Mouse (Mus musculus) lung, embryonic 14.5 days (tissue): Measurements from ENCODE around the gene Rhbdl3. TPM values are rescaled to one million over a fixed set of nuclear protein-coding genes. Genes with fewer than 3 reads are reported as not detected.

Experiments
- ATAC-seq: fragments of 200-750 bp; cut with Nextera tagmentation; 2 replicates; pipeline ENCODE4 v1.8.0; 2017; ENCODE audit warnings: mild to moderate bottlenecking, moderate TSS enrichment, moderate library complexity; ENCODE audit not compliant: insufficient read depth
- DNase-seq: peaks from one replicate; pipeline ENCODE4 v3.0.0-alpha.2; 2015
- H3K27ac ChIP-seq: fragments of 300-500 bp; sonication (generic); 2 replicates; pipeline ENCODE4 v1.5.1; 2014; ENCODE audit warnings: low read depth, mild to moderate bottlenecking, moderate library complexity
- H3K27me3 ChIP-seq: fragments of 300-500 bp; sonication (generic); 2 replicates; pipeline ENCODE4 v1.6.1; 2014; ENCODE audit warnings: low read length, control low read depth; ENCODE audit not compliant: insufficient read depth
- H3K36me3 ChIP-seq: fragments of 300-500 bp; sonication (generic); 2 replicates; pipeline ENCODE4 v1.6.1; 2014; ENCODE audit warnings: control low read depth; ENCODE audit not compliant: insufficient read depth
- H3K4me1 ChIP-seq: fragments of 300-500 bp; sonication (generic); 2 replicates; pipeline ENCODE4 v1.6.1; 2014; ENCODE audit warnings: antibody characterized with exemption, control low read depth; ENCODE audit not compliant: insufficient read depth
- H3K4me2 ChIP-seq: fragments of 300-500 bp; sonication (generic); 2 replicates; pipeline ENCODE4 v1.6.1; 2014; ENCODE audit warnings: mild to moderate bottlenecking
- H3K4me3 ChIP-seq: fragments of 300-500 bp; sonication (generic); 2 replicates; pipeline ENCODE4 v1.5.1; 2014; ENCODE audit warnings: low read depth, low read length
- H3K9ac ChIP-seq: fragments of 300-500 bp; sonication (generic); 2 replicates; pipeline ENCODE4 v1.6.1; 2014
- H3K9me3 ChIP-seq: fragments of 300-500 bp; sonication (generic); 2 replicates; pipeline ENCODE4 v1.6.1; 2016; ENCODE audit warnings: low read depth, low read length, control low read depth
- CTCF ChIP-seq: IDR thresholded peaks from 2 replicates; pipeline ENCODE4 v1.5.1; 2016; ENCODE audit warnings: antibody characterized with exemption, low read depth
- WGBS: fragments of 180-500 bp; shearing (Covaris S2); extraction: QIAGEN DNeasy Blood & Tissue Kit; methylation state at CpG from one replicate; pipeline ENCODE4 v1.1.7; 2014; 5-methylcytosine and 5-hydroxymethylcytosine counted together
- polyA plus RNA-seq: library from polyadenylated mRNA; unstranded; fragments of >200 nt; fragmentation: Nextera tagmentation; extraction: Ambion mirVana; gene quantifications from 2 replicates; pipeline ENCODE4 v1.2.1, GENCODE M21; 2014

Gene Rhbdl3
- polyA plus RNA-seq, 1 experiment from 2014 or later = 1.5 TPM

DNA sequence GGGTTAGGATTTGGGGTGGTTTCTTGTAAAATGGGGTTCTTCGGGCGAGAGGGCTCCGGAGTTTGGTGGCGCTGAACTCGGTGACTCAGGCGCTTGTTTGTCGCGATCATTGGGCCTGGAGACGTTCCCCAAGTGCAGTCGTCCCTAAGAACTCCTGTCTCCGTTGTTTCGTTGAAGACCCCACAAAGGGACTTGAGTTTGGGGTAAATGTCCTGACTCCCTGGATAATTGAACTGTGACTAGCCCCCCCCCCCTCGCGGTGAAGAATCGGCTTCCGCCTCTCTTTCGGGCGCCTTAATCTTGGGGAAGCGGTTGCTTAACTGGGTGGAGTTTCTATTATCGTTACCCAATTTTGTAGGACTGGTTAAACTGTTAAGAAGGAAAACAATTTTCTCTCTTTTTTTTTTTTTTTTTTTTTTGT is 82.9 kb downstream of the Rhbdl3 start:
- Histone ChIP-seq H3K4me2 (peak overlapping the region; percentile 31), H3K4me3 (peak overlapping the region; percentile 95), H3K27me3 (no peaks in the 10 kb centered on the region), H3K9ac (peak overlapping the region; percentile 100), H3K27ac (peak overlapping the region; percentile 94), H3K36me3 (peaks cover 38% of the 10 kb centered on the region), H3K4me1 (peaks cover 11% of the 10 kb centered on the region; the same call in 1 of the 2 replicates), H3K9me3 (no peaks in the 10 kb centered on the region)
- no peak for TF ChIP-seq CTCF
- under 1% methylated on average over 20 of the region's 20 CpGs for WGBS
- 0 out of 2 replicates have a peak, but pooled peaks have one; percentile 10 for ATAC-seq
- DNase-seq = peak; percentile 50

DNA sequence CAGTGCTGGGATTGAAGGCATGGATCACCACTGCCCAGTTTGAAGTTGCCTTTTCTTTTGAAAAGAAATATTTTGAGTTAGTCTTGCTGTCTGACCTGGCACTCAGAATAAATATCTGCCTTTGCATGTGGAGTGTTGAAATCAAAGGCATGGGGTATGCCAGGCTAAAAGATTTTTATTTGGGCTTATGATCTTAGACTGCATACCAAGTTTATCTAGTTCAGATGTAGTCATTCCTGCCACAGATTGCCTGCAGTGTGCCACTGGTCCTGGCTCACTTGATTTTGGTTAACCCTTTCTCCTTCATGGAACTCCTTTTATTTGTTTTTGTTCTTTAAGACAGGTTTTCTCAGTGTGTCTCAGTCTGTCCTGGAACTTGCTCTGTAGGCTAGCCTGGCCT is 83.7 kb downstream of the Rhbdl3 start:
- no peak for DNase-seq

DNA sequence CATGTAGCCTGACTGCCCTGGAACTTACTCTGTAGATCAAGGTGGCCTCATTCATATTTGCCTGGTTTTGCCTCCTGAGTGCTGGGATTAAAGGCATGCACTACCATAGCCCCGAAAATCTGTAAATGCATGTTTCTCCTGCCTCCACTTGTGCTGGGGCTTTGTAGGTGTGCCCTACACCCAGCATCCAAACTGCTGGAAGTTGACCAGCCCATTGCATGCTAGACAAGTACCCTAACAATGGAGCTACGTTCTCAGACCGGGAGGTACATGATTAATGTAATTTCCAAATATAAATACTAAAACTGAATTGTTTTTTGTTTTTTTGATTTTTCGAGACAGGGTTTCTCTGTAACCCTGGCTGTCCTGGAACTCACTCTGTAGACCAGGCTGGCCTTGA is 84.3 kb downstream of the Rhbdl3 start:
- DNase-seq (no peak), ATAC-seq (no peak)
- Histone ChIP-seq H3K36me3 (peaks cover 51% of the 10 kb centered on the region), H3K4me2 (peak overlapping the region; percentile 94), H3K9me3 (no peaks in the 10 kb centered on the region), H3K4me3 (peak overlapping the region; percentile 95), H3K9ac (peak overlapping the region; percentile 100), H3K27ac (no peak overlapping the region), H3K27me3 (no peaks in the 10 kb centered on the region), H3K4me1 (peaks cover 11% of the 10 kb centered on the region; the same call in 1 of the 2 replicates)
- no peak for TF ChIP-seq CTCF
- 27% methylated on average over 4 of the region's 4 CpGs for WGBS

More for the DNA sequence above, 83.7 kb downstream of the Rhbdl3 start:
- H3K27me3 ChIP-seq = no peaks in the 10 kb centered on the region
- H3K36me3 ChIP-seq = peaks cover 45% of the 10 kb centered on the region
- H3K4me3 ChIP-seq = peak overlapping the region; percentile 95
- H3K27ac ChIP-seq = no peak overlapping the region
- peak overlapping the region; percentile 94 for H3K4me2 ChIP-seq
- TF ChIP-seq CTCF = no peak
- peaks cover 11% of the 10 kb centered on the region; the same call in 1 of the 2 replicates for H3K4me1 ChIP-seq
- H3K9ac ChIP-seq = peak overlapping the region; percentile 100
- no peak for ATAC-seq
- no peaks in the 10 kb centered on the region for H3K9me3 ChIP-seq

DNA sequence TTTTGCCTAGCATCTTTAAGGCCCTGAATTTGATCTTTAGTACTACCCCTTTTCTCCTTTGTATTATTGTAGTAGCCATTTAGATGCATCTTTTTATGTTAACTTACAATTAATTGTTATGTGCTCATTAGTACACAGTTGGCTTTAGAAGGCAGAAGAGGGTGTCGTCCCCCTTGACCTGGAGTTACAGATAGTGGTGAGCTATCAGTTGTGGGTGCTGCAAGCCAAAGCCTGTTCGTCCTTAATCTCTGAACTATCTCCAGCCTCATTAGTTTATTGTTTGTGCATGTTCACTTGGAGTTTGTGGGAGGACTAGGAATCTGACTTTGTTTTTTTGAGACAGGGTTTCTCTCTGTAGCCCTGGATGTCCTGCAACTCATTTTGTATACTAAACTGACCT is 86.1 kb downstream of the Rhbdl3 start:
- Histone ChIP-seq H3K4me3 (peak overlapping the region; percentile 95; the same call in 1 of the 2 replicates), H3K9me3 (no peaks in the 10 kb centered on the region), H3K4me2 (peak overlapping the region; percentile 39), H3K36me3 (peaks cover 66% of the 10 kb centered on the region), H3K27me3 (no peaks in the 10 kb centered on the region), H3K4me1 (peaks cover 11% of the 10 kb centered on the region; the same call in 1 of the 2 replicates), H3K27ac (no peak overlapping the region), H3K9ac (no peak overlapping the region)
- no peak for TF ChIP-seq CTCF
- 74% methylated on average over 2 of the region's 2 CpGs for WGBS
- no peak for DNase-seq
- ATAC-seq = no peak

DNA sequence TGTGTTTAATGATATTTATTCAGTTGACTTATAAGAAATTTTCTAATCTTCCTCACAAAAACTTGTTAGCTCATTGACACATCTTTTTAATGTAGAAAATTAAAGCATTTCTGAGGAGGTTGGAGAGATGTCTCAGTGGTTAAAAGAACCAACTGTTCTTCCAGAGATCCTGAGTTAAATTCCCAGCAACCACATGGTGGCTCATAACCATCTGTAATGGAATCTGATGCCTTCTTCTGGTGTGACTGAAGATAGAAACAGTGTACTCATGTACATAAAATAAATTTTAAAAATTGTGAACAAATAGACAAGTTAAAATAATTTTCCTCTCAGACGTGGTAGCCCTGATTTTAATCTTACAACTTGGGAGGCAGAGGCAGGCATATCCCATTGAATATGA is 89.2 kb downstream of the Rhbdl3 start:
- DNase-seq (no peak), ATAC-seq (no peak)
- TF ChIP-seq CTCF = no peak
- Histone ChIP-seq H3K27ac (no peak overlapping the region), H3K4me2 (no peak overlapping the region), H3K4me1 (peaks cover 11% of the 10 kb centered on the region; the same call in 1 of the 2 replicates), H3K4me3 (no peak overlapping the region), H3K9me3 (no peaks in the 10 kb centered on the region), H3K9ac (no peak overlapping the region), H3K27me3 (no peaks in the 10 kb centered on the region), H3K36me3 (peaks cover 86% of the 10 kb centered on the region)
- 75% methylated on average over 1 of the region's 1 CpGs for WGBS

- DNase-seq (no peak), ATAC-seq (no peak)
- Histone ChIP-seq H3K4me2 (no peak overlapping the region), H3K27ac (no peak overlapping the region), H3K9me3 (no peaks in the 10 kb centered on the region), H3K4me3 (no peak overlapping the region), H3K9ac (no peak overlapping the region), H3K27me3 (no peaks in the 10 kb centered on the region), H3K36me3 (peaks cover 86% of the 10 kb centered on the region), H3K4me1 (no peaks in the 10 kb centered on the region)
- 89% methylated on average over 2 of the region's 2 CpGs for WGBS
- TF ChIP-seq CTCF = no peak
Observed at GRCm38 (mm10) chr11:80391407-80392120, 90.9 kb downstream of the Rhbdl3 start.

DNA sequence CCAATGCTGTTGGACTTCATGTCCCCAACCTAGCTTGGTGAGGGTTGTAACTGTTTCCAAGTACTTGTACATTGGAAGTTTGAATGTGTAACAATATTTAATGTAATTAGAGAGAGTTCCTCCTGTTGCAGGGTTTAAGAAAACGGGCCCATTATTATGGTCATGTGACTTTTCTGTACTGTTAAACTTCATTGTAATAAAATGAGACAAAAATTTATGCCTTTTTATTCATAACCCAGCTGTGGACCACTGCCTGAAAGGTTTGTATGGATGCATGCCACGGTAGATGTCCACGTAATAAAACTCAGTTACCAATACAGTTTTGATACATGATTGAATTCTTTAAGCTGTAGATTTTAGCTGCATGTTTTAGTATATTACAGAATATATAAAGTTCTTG is 95.2 kb downstream of the Rhbdl3 start:
- no peak for ATAC-seq
- Histone ChIP-seq H3K36me3 (peaks cover 83% of the 10 kb centered on the region), H3K9me3 (no peaks in the 10 kb centered on the region), H3K27ac (no peak overlapping the region), H3K27me3 (no peaks in the 10 kb centered on the region), H3K4me2 (no peak overlapping the region), H3K4me3 (no peak overlapping the region), H3K4me1 (no peaks in the 10 kb centered on the region), H3K9ac (no peak overlapping the region)
- TF ChIP-seq CTCF = no peak
- no peak for DNase-seq
- WGBS = 94% methylated on average over 3 of the region's 3 CpGs
